Mouse (Mus musculus) testis, adult 2 months (tissue): ENCODE data around the gene Crot. TPM values are rescaled to one million over a fixed set of nuclear protein-coding genes. Genes with fewer than 3 reads are reported as not detected.
"Not testable (repeated sequence)": the region's sequence is repeated elsewhere in the genome, so short reads cannot be mapped to it uniquely, and the experiment has no call there.

ENCODE experiments used
- H3K27ac ChIP-seq: fragments of 200-500 bp; 2 replicates; pipeline ENCODE4 v1.5.1; 2012; ENCODE audit warnings: low read depth, low read length; ENCODE audit not compliant: control insufficient read depth, insufficient read depth
- H3K27me3 ChIP-seq: fragments of 200-500 bp; 2 replicates; pipeline ENCODE4 v1.6.1; 2012; ENCODE audit warnings: mild to moderate bottlenecking, low read length, moderate library complexity; ENCODE audit not compliant: control insufficient read depth, insufficient read depth
- H3K36me3 ChIP-seq: fragments of 200-500 bp; 2 replicates; pipeline ENCODE4 v1.6.1; 2012; ENCODE audit warnings: mild to moderate bottlenecking, low read length; ENCODE audit not compliant: control insufficient read depth, insufficient read depth
- H3K4me1 ChIP-seq: fragments of 200-500 bp; 2 replicates; pipeline ENCODE4 v1.6.1; 2012; ENCODE audit warnings: low read length; ENCODE audit not compliant: control insufficient read depth, insufficient read depth
- H3K4me3 ChIP-seq: fragments of 200-500 bp; 2 replicates; pipeline ENCODE4 v1.5.1; 2012; ENCODE audit warnings: low read depth, mild to moderate bottlenecking, low read length, moderate library complexity, mixed read lengths; ENCODE audit not compliant: control insufficient read depth
- CTCF ChIP-seq: fragments of 200-500 bp; IDR thresholded peaks from 2 replicates; pipeline ENCODE4 v1.5.1; 2012; ENCODE audit warnings: low read depth, mild to moderate bottlenecking, inconsistent platforms, low read length, moderate library complexity; ENCODE audit not compliant: control insufficient read depth, insufficient read depth, insufficient replicate concordance
- POLR2A ChIP-seq: fragments of 200-500 bp; IDR thresholded peaks from 2 replicates; pipeline ENCODE4 v1.6.1; 2012; ENCODE audit warnings: low read depth, mild to moderate bottlenecking, inconsistent platforms, low read length, moderate library complexity; ENCODE audit not compliant: control insufficient read depth
- polyA plus RNA-seq: library from polyadenylated mRNA; depleted of rRNA; stranded (reverse); fragments of >200 nt; gene quantifications from 2 replicates; pipeline ENCODE4 v1.2.3, GENCODE M21; 2012

Crot gene
- polyA plus RNA-seq, 1 experiment, result 3.8 TPM

DNA sequence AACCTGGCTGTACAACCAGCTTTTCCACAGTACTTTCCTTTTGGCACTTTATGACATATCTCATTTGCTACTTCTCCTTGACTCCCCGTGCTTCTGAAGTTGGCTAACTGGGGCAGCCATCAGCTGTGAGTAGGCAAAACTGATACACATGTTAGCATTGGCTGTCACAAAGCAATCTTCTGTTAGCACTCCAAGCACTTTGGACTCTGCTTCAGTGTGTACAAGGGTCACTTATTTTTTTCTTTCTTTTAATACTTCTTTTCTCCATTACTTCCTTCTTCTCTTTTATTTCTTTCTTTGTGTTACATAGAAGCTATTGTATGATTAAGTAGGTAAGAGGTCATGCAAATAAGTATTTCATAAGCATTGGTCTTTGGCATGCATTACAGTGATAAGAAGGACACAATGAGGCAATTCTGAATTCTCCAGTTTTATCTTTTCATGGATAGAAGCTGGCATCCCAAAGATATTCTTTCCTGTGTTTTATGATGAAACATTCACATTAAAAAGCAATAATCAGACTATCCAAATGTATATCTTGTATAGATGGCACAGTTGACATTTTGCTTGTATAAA is 31.2 kb upstream of the Crot start:
- H3K27ac ChIP-seq, result no peak overlapping the region
- no peaks in the 10 kb centered on the region; the same call in 1 of the 2 replicates for H3K4me1 ChIP-seq
- no peak overlapping the region for H3K4me3 ChIP-seq
- H3K27me3 ChIP-seq, result no peaks in the 10 kb centered on the region
- TF ChIP-seq CTCF, result no peak
- TF ChIP-seq POLR2A, result no peak
- H3K36me3 ChIP-seq, result no peaks in the 10 kb centered on the region

DNA sequence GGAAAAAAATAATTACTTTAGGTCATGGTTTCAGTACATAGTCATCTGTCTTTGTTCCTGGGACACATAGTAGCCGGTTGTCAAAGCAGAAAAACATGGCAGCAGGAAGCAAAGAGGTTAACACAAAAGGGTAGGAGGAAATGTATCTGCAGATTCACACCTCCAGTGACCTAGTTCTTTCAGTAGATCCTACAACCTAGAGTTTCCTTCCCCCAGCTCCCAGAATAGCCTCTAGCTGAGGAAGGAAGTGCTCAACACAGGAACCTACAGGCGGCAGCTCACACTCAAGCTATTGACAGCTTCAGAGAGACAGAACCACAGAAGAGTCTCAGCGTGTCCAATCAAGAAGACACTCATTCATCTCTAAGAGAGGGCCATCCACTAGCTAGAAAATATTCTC is 18.2 kb upstream of the Crot start:
- no peak overlapping the region for H3K27ac ChIP-seq
- no peaks in the 10 kb centered on the region for H3K27me3 ChIP-seq
- H3K36me3 ChIP-seq, result no peaks in the 10 kb centered on the region
- H3K4me3 ChIP-seq, result no peak overlapping the region
- no peaks in the 10 kb centered on the region for H3K4me1 ChIP-seq
- no peak for TF ChIP-seq POLR2A
- TF ChIP-seq CTCF, result no peak

DNA sequence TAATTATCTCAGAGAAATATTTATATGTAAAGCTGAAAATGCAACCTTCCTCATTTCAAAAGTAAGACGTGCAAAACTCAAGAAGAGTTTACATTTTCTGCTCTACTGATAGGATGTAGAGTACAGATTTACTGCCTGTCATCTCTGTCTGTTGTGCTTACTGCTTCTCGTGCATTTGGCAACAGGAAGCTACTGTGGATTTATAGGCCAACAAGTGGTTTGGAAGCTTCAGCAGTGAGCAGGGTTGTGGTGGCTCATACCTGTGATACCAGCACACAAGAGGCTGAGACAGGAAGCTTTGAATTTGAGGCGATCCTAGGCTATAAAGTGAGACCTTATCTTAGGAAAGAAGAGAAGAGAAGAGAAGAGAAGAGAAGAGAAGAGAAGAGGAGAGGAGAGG is 17.6 kb upstream of the Crot start:
- Histone ChIP-seq H3K4me3 (no peak overlapping the region), H3K27ac (no peak overlapping the region), H3K36me3 (no peaks in the 10 kb centered on the region), H3K27me3 (no peaks in the 10 kb centered on the region), H3K4me1 (no peaks in the 10 kb centered on the region)
- TF ChIP-seq CTCF, result no peak
- TF ChIP-seq POLR2A, result no peak

DNA sequence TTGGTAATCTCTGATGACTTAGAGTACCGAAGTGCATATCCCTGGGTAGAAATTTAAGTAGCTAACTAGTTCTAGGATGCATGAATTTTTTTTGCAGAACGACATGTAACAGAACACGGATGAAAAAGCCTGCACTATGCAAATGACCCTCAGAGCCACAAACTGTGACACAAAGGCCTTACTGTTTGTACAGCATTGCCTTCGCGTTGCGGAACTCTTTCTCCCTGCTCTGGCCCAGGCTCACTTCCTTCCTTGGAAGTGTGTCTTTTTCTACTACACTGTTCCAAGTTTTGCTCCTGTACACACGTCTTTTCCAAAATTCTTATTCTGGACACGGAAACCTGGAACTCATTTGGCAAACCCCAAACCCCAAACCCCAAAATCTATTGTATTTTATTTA is 14.2 kb upstream of the Crot start:
- no peaks in the 10 kb centered on the region for H3K36me3 ChIP-seq
- H3K4me1 ChIP-seq, result no peaks in the 10 kb centered on the region
- TF ChIP-seq CTCF (no peak), POLR2A (no peak)
- H3K4me3 ChIP-seq, result no peak overlapping the region
- no peaks in the 10 kb centered on the region for H3K27me3 ChIP-seq
- no peak overlapping the region for H3K27ac ChIP-seq

DNA sequence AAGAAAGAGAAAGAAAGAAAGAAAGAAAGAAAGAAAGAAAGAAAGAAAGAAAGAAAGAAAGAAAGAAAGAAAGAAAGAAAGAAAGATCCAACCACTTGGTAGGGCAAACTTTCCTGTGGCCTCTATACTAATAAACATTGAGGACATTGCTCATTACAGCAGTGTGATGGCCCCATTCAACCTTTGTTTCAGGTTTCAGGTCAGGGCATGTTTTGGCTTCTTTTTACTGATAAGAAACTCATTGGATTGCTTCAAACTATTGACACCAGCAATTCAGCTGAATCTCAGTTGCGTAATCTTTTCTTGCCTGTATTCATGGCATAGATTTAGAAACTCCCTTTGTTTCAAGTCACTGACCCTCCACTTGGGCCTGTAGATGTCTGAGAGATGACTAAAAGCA is 13.0 kb upstream of the Crot start:
- Histone ChIP-seq H3K4me3 (no peak overlapping the region), H3K4me1 (no peaks in the 10 kb centered on the region), H3K27ac (no peak overlapping the region)

DNA sequence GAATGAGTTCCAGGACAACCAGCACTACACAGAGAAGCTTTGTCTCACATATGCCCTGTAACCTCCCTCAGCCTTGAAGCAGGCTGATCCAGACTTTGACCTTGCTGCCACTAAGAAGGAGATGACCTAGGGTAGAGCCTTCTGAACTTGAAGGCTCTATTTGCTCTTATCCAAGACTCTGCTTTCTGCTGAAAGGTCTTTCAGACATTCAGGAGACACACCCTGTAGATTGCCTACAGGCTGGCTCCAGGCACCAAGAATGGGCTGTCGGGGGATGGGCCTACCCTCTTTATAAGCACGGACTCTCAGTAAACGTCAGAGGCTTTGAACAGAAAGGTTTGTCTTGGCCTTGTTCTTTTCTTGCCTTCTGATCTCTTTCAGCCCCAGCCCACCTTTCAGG is 9.5 kb upstream of the Crot start:
- H3K36me3 ChIP-seq, H3K27me3 ChIP-seq: not testable (repeated sequence)

More for the DNA sequence above, 13.0 kb upstream of the Crot start:
- Histone ChIP-seq H3K27me3 (no peaks in the 10 kb centered on the region), H3K36me3 (no peaks in the 10 kb centered on the region)
- no peak for TF ChIP-seq POLR2A

DNA sequence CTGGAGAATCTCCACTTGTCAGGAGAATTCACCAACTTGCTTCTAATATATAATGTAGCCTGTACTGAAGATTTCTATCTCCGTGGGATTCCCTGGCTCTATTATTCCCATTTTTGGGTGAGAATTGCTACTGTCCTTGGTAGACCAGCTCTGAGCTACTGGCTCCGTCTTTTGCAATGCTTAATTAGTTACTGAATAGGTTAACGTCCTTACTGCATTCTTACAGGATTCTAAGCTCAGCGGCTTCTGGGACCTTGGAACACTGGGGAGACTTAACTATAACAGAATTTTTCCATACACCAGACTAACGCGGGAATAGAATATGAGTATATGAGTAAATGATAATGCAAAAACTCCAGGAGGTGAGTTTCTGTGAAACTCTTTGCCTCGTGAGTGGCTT is 2.9 kb upstream of the Crot start:
- not testable (repeated sequence) for H3K4me3 ChIP-seq, H3K27me3 ChIP-seq, H3K36me3 ChIP-seq, H3K27ac ChIP-seq, H3K4me1 ChIP-seq

More for the DNA sequence above, 9.5 kb upstream of the Crot start:
- not testable (repeated sequence) for H3K4me1 ChIP-seq, H3K4me3 ChIP-seq, H3K27ac ChIP-seq

DNA sequence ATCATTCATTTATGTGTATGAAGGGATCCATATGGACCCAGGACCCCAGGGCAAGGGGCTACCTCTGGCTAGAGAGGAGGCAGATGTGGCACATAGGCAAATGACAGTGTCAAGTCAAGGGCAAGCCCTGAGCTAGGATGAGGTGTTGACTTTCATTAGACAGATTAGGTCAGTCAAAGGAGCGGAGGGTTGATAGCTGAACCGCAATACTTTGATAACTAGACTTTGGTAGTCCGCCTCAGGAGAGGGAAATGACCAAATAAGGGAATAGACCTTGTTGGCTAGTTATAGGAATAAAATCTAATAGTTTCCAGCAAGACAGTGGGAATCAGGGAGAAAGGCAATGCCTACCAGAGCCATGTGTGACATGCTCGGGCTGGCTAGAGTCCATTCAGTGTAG is 2.0 kb upstream of the Crot start:
- Histone ChIP-seq H3K27ac (no peak overlapping the region), H3K36me3 (no peaks in the 10 kb centered on the region), H3K27me3 (no peaks in the 10 kb centered on the region), H3K4me3 (no peak overlapping the region), H3K4me1 (peaks cover 3% of the 10 kb centered on the region; the same call in 1 of the 2 replicates)
- TF ChIP-seq CTCF (no peak), POLR2A (no peak)
